Mouse (Mus musculus): Measurements from ENCODE around the gene Abhd16a.
"Not testable (repeated sequence)": the region's sequence is repeated elsewhere in the genome, so short reads cannot be mapped to it uniquely, and the experiment has no call there.

The Abhd16a gene

GRCm38 (mm10) chr17:35121143-35121799 lies 32.2 kb downstream of the Abhd16a start, which contains the start of gene Gpank1:
Gpank1 (plus strand) TSS chr17:35121455.
- DNase-seq (ENCODE audit: low spot score) = peak; percentile 97

GRCm38 (mm10) chr17:35121871-35122303 lies 32.8 kb downstream of the Abhd16a start, which contains the start of gene Csnk2b:
Csnk2b (minus strand) TSS chr17:35122053.
- DNase-seq (ENCODE audit: low spot score) = no peak

GRCm38 (mm10) chr17:35123287-35123686 lies 34.2 kb downstream of the Abhd16a start:
- not testable (repeated sequence) for DNase-seq (ENCODE audit: low spot score)

GRCm38 (mm10) chr17:35124261-35124896 lies 35.3 kb downstream of the Abhd16a start:
- not testable (repeated sequence) for DNase-seq (ENCODE audit: low spot score)

- no peak for DNase-seq (ENCODE audit: low spot score)
Measured at GRCm38 (mm10) chr17:35125081-35125480, 36.0 kb downstream of the Abhd16a start.

- no peak for DNase-seq (ENCODE audit: low spot score)
Measured at GRCm38 (mm10) chr17:35125578-35125977, 36.5 kb downstream of the Abhd16a start.

- DNase-seq (ENCODE audit: low spot score) = peak; percentile 81
Measured at GRCm38 (mm10) chr17:35126206-35126611, 37.1 kb downstream of the Abhd16a start, which contains the start of gene D17H6S53E. D17H6S53E (plus strand) TSS chr17:35126373.

GRCm38 (mm10) chr17:35127017-35127416 lies 38.0 kb downstream of the Abhd16a start:
- DNase-seq (ENCODE audit: low spot score) = no peak

- DNase-seq (ENCODE audit: low spot score) = no peak
Measured at GRCm38 (mm10) chr17:35128996-35129395, 39.9 kb downstream of the Abhd16a start.

- no peak for DNase-seq (ENCODE audit: low spot score)
Measured at GRCm38 (mm10) chr17:35131038-35131437, 42.0 kb downstream of the Abhd16a start.

- DNase-seq (ENCODE audit: low spot score) = no peak
Measured at GRCm38 (mm10) chr17:35131500-35132173, 42.6 kb downstream of the Abhd16a start, which contains the start of gene Apom. Apom (minus strand) TSS chr17:35132050.

- no peak for DNase-seq (ENCODE audit: low spot score)
Measured at GRCm38 (mm10) chr17:35132174-35132560, 43.1 kb downstream of the Abhd16a start.

- peak; percentile 3 for DNase-seq (ENCODE audit: low spot score)
Measured at GRCm38 (mm10) chr17:35133517-35133916, 44.5 kb downstream of the Abhd16a start.

GRCm38 (mm10) chr17:35134801-35135590 lies 45.9 kb downstream of the Abhd16a start, which contains the start of gene Bag6:
Bag6 (plus strand) TSS chr17:35135178.
- DNase-seq (ENCODE audit: low spot score) = peak; percentile 93

GRCm38 (mm10) chr17:35135591-35136320 lies 46.7 kb downstream of the Abhd16a start:
- DNase-seq (ENCODE audit: low spot score) = no peak

GRCm38 (mm10) chr17:35139269-35139668 lies 50.2 kb downstream of the Abhd16a start:
- DNase-seq (ENCODE audit: low spot score) = no peak

- peak; percentile 7 for DNase-seq (ENCODE audit: low spot score)
Measured at GRCm38 (mm10) chr17:35140490-35140996, 51.5 kb downstream of the Abhd16a start.

GRCm38 (mm10) chr17:35141971-35142370 lies 52.9 kb downstream of the Abhd16a start:
- peak; percentile 67 for DNase-seq (ENCODE audit: low spot score)

GRCm38 (mm10) chr17:35146139-35146538 lies 57.1 kb downstream of the Abhd16a start:
- DNase-seq (ENCODE audit: low spot score) = no peak

- DNase-seq (ENCODE audit: low spot score) = no peak
Measured at GRCm38 (mm10) chr17:35147348-35147747, 58.3 kb downstream of the Abhd16a start.
